Comparison of ENCODE assay signal across 19 mouse cellular contexts in the genomic region with DNA sequence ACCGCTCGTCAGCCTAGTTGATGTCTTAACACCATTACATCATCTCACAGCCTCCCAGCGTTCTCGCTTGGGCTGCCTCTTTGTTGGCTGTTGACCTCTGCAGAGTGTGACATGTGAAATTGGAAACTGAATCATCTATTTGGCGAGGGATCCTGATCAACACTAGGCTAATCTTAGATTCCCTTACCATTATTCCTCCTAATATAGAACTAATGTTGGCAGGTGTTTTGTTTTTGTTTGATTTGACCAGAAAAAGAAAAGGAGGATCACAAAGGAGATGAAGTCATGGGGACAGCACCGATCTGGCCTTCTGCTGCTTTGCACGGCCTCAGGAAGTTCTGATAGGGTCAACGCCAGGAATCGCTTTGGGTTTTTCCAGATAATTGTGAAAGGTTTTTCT.
DNase-seq lines count a peak whose midpoint lies in the region; ATAC-seq lines count a peak whose summit lies in the region.
"Had no signal": no experiment of that assay in that cellular context is flagged by ENCODE, and none has a peak within 500 bp of the region (broad histone marks: within the 10 kb centered on the region; RNA-seq: fewer than 3 reads in every experiment).

No protein-coding gene starts in this region.

- H3K9me3 ChIP-seq in heart, embryonic 12.5 days (replicated peaks): no peaks in the 10 kb centered on the region
- no peaks in the 10 kb centered on the region for H3K9me3 ChIP-seq in heart, embryonic 14.5 days (ENCODE audit: control insufficient read depth, low read length)
- H3K9me3 ChIP-seq: embryonic facial prominence, embryonic 13.5 days; neural tube, embryonic 13.5 days had no signal

- H3K9ac ChIP-seq in heart, embryonic 12.5 days: no peak overlapping the region
- H3K9ac ChIP-seq in heart, embryonic 14.5 days (ENCODE audit: low read length): no peak overlapping the region
- H3K9ac ChIP-seq: embryonic facial prominence, embryonic 13.5 days; liver, embryonic 14.5 days; neural tube, embryonic 13.5 days had no signal

- no peak for ATAC-seq in heart, embryonic 12.5 days (ENCODE audit: insufficient number of reproducible peaks, low FRiP score)
- ATAC-seq in heart, embryonic 14.5 days (ENCODE audit: insufficient number of reproducible peaks, insufficient read depth, low FRiP score, low read depth): peak; percentile 47; the same call in 1 of the 2 replicates

- DNase-seq in heart, adult 18-20 months: peak; percentile 62 to 72
- DNase-seq in lung, postnatal 10 days: peak; percentile 33
- DNase-seq in lung, postnatal 4 days: no peak
- DNase-seq in heart, postnatal 4 days: peak; percentile 39
- DNase-seq in thymus, postnatal 25 days: no peak
- DNase-seq in frontal cortex, adult 2 months (ENCODE audit: extremely low spot score in 1 of 2, low spot score in 1 of 2): no peak
- DNase-seq: cerebellum, adult 2 months; gastrocnemius, postnatal 14 days; kidney, postnatal 14 days; right cerebral cortex, postnatal 14 days; thymus, postnatal 36 days had no signal

- no peak overlapping the region for H3K4me3 ChIP-seq in heart, embryonic 12.5 days
- no peak overlapping the region for H3K4me3 ChIP-seq in heart, embryonic 14.5 days (ENCODE audit: control insufficient read depth in 1 of 2, insufficient read depth in 1 of 2, low read depth in 1 of 2, low read length in 2 of 2)
- H3K4me3 ChIP-seq: embryonic facial prominence, embryonic 13.5 days; left cerebral cortex, adult 2 months; neural tube, embryonic 13.5 days had no signal

- no peak overlapping the region for H3K27ac ChIP-seq in heart, embryonic 12.5 days (ENCODE audit: poor library complexity, severe bottlenecking)
- peak overlapping the region in 1 of 2 experiments; percentile 46; a peak in 2 of 4 replicates for H3K27ac ChIP-seq in heart, embryonic 14.5 days (replicated peaks in 1 of 2; ENCODE audit: control insufficient read depth in 1 of 2, insufficient read depth in 1 of 2, low read depth in 2 of 2, low read length in 2 of 2)
- H3K27ac ChIP-seq: embryonic facial prominence, embryonic 13.5 days; left cerebral cortex, adult 2 months; liver, embryonic 14.5 days; macrophage; neural tube, embryonic 13.5 days had no signal

- H3K27me3 ChIP-seq in heart, embryonic 12.5 days (replicated peaks): no peaks in the 10 kb centered on the region
- H3K27me3 ChIP-seq in heart, embryonic 14.5 days (ENCODE audit: control insufficient read depth, insufficient read depth, low read length): no peaks in the 10 kb centered on the region
- H3K27me3 ChIP-seq: embryonic facial prominence, embryonic 13.5 days; neural tube, embryonic 13.5 days had no signal

- WGBS in heart, embryonic 12.5 days: 41% methylated on average over 9 of the region's 9 CpGs
- WGBS in heart, embryonic 14.5 days: 47% methylated on average over 9 of the region's 9 CpGs

- no peaks in the 10 kb centered on the region for H3K36me3 ChIP-seq in heart, embryonic 12.5 days
- H3K36me3 ChIP-seq in heart, embryonic 14.5 days (ENCODE audit: control insufficient read depth, insufficient read depth, low read length): no peaks in the 10 kb centered on the region
- H3K36me3 ChIP-seq: embryonic facial prominence, embryonic 13.5 days; neural tube, embryonic 13.5 days had no signal

- H3K4me1 ChIP-seq in heart, embryonic 12.5 days (replicated peaks): peaks cover 55% of the 10 kb centered on the region
- peaks cover 23 to 30% of the 10 kb centered on the region in 2 experiments for H3K4me1 ChIP-seq in heart, embryonic 14.5 days (ENCODE audit: control insufficient read depth in 2 of 2, insufficient read depth in 2 of 2, low read length in 2 of 2)
- H3K4me1 ChIP-seq: neural tube, embryonic 13.5 days had no signal

- no peak overlapping the region for H3K4me2 ChIP-seq in heart, embryonic 12.5 days
- no peak overlapping the region for H3K4me2 ChIP-seq in heart, embryonic 14.5 days (ENCODE audit: low read length)
- H3K4me2 ChIP-seq: embryonic facial prominence, embryonic 13.5 days; midbrain, embryonic 11.5 days; neural tube, embryonic 13.5 days had no signal

Comparison
In these comparisons a context has a peak if more than half of its experiments do, and no peak if none do; other contexts are left out.
1. DNase-seq: peak in heart, adult 18-20 months (2 of 2), lung, postnatal 10 days (single experiment) and heart, postnatal 4 days (single experiment); none in lung, postnatal 4 days (0 of 2), thymus, postnatal 25 days (single experiment) and frontal cortex, adult 2 months (0 of 2).